Mouse (Mus musculus) ovary, postnatal 36 days (tissue): Measurements from ENCODE around the gene Ints1.

Source experiments
- DNase-seq: peaks from one replicate; pipeline ENCODE4 v3.0.0; 2022; ENCODE audit warnings: low spot score, mixed read lengths

Ints1 gene

GRCm38 (mm10) chr5:139775216-139775926 is at the start of gene Ints1:
Ints1 (minus strand) TSS chr5:139775674.
- DNase-seq = peak; percentile 93

- no peak for DNase-seq
Observed at GRCm38 (mm10) chr5:139824531-139824930, 49.1 kb upstream of the Ints1 start.

GRCm38 (mm10) chr5:139821466-139822459 is 46.3 kb upstream of the Ints1 start:
- no peak for DNase-seq

- no peak for DNase-seq
Observed at GRCm38 (mm10) chr5:139819538-139820181, 44.2 kb upstream of the Ints1 start, which contains the start of gene Tmem184a. Tmem184a (minus strand) TSS chr5:139819917.

GRCm38 (mm10) chr5:139818801-139819200 is 43.3 kb upstream of the Ints1 start:
- DNase-seq = peak; percentile 54

GRCm38 (mm10) chr5:139818056-139818455 is 42.6 kb upstream of the Ints1 start:
- no peak for DNase-seq

- DNase-seq = no peak
Observed at GRCm38 (mm10) chr5:139817292-139817691, 41.8 kb upstream of the Ints1 start.

- no peak for DNase-seq
Observed at GRCm38 (mm10) chr5:139816445-139816844, 41.0 kb upstream of the Ints1 start.

- DNase-seq = peak; percentile 43
Observed at GRCm38 (mm10) chr5:139815964-139816363, 40.5 kb upstream of the Ints1 start.

- no peak for DNase-seq
Observed at GRCm38 (mm10) chr5:139813963-139814381, 38.5 kb upstream of the Ints1 start.

GRCm38 (mm10) chr5:139813126-139813490 is 37.6 kb upstream of the Ints1 start:
- no peak for DNase-seq

GRCm38 (mm10) chr5:139812398-139813125 is 37.1 kb upstream of the Ints1 start:
- no peak for DNase-seq

GRCm38 (mm10) chr5:139811677-139812397 is 36.4 kb upstream of the Ints1 start:
- DNase-seq = no peak

- no peak for DNase-seq
Observed at GRCm38 (mm10) chr5:139809397-139809796, 33.9 kb upstream of the Ints1 start.

- DNase-seq = no peak
Observed at GRCm38 (mm10) chr5:139805924-139806323, 30.4 kb upstream of the Ints1 start.

- DNase-seq = no peak
Observed at GRCm38 (mm10) chr5:139804573-139805111, 29.2 kb upstream of the Ints1 start.

- DNase-seq = peak; percentile 67
Observed at GRCm38 (mm10) chr5:139804107-139804551, 28.7 kb upstream of the Ints1 start.

GRCm38 (mm10) chr5:139803601-139804102 is 28.2 kb upstream of the Ints1 start:
- peak; percentile 63 for DNase-seq

GRCm38 (mm10) chr5:139803165-139803564 is 27.7 kb upstream of the Ints1 start:
- no peak for DNase-seq

GRCm38 (mm10) chr5:139801880-139802279 is 26.4 kb upstream of the Ints1 start:
- no peak for DNase-seq
